Mouse (Mus musculus) embryonic facial prominence, embryonic 12.5 days (tissue): ENCODE measurements around the gene Ephx3. TPM values are rescaled to one million over a fixed set of nuclear protein-coding genes. Genes with fewer than 3 reads are reported as not detected.
"Not testable (repeated sequence)": the region's sequence is repeated elsewhere in the genome, so short reads cannot be mapped to it uniquely, and the experiment has no call there.

Experiments used
- ATAC-seq: fragments of 200-750 bp; cut with Nextera tagmentation; 2 replicates; pipeline ENCODE4 v1.8.0; 2017; ENCODE audit not compliant: insufficient number of reproducible peaks, insufficient read depth, low FRiP score, low TSS enrichment
- H3K27ac ChIP-seq: fragments of 300-500 bp; sonication (generic); 2 replicates; pipeline ENCODE4 v1.5.1; 2016; ENCODE audit warnings: mild to moderate bottlenecking
- H3K27me3 ChIP-seq: fragments of 300-500 bp; sonication (generic); 2 replicates; pipeline ENCODE4 v1.6.1; 2016; ENCODE audit warnings: mild to moderate bottlenecking, moderate library complexity
- H3K36me3 ChIP-seq: fragments of 300-500 bp; sonication (generic); 2 replicates; pipeline ENCODE4 v1.6.1; 2016; ENCODE audit warnings: mild to moderate bottlenecking
- H3K4me1 ChIP-seq: fragments of 300-500 bp; sonication (generic); 2 replicates; pipeline ENCODE4 v1.6.1; 2016
- H3K4me2 ChIP-seq: fragments of 300-500 bp; sonication (generic); replicated peaks from 2 replicates; pipeline ENCODE4 v1.6.1; 2016; ENCODE audit warnings: mild to moderate bottlenecking, moderate library complexity
- H3K4me3 ChIP-seq: fragments of 300-500 bp; sonication (generic); 2 replicates; pipeline ENCODE4 v1.5.1; 2016; ENCODE audit warnings: mild to moderate bottlenecking
- H3K9ac ChIP-seq: fragments of 300-500 bp; sonication (generic); 2 replicates; pipeline ENCODE4 v1.6.1; 2016; ENCODE audit warnings: mild to moderate bottlenecking, moderate library complexity
- H3K9me3 ChIP-seq: fragments of 300-500 bp; sonication (generic); 2 replicates; pipeline ENCODE4 v1.6.1; 2016; ENCODE audit warnings: mild to moderate bottlenecking, moderate library complexity
- WGBS: fragments of 180-500 bp; shearing (Covaris S2); methylation state at CpG from one replicate; pipeline ENCODE4 v1.1.7; 2016; 5-methylcytosine and 5-hydroxymethylcytosine counted together
- polyA plus RNA-seq: library from polyadenylated mRNA; unstranded; fragments of >200 nt; fragmentation: Nextera tagmentation; extraction: Ambion mirVana; gene quantifications from 2 replicates; pipeline ENCODE4 v1.2.1, GENCODE M21; 2016

Gene Ephx3
- polyA plus RNA-seq: 0.23 and 0.27 TPM in 2 replicates

GRCm38 (mm10) chr17:32188863-32189636, at the start of gene Ephx3:
TSS of gene Ephx3 (minus strand) at chr17:32189549.
- H3K4me2 ChIP-seq: peak within 1 kb of the TSS; percentile 89
- peak within 1 kb of the TSS; percentile 34 for H3K9ac ChIP-seq
- no peaks in the 10 kb centered on the region for H3K9me3 ChIP-seq
- WGBS: 6% methylated on average over 42 of the region's 42 CpGs
- ATAC-seq: 0 out of 2 replicates have a peak, but pooled peaks have one; percentile 10
- H3K27ac ChIP-seq: no peak within 1 kb of the TSS
- H3K4me3 ChIP-seq: peak within 1 kb of the TSS; percentile 39
- no peaks in the 10 kb centered on the region for H3K36me3 ChIP-seq
- H3K27me3 ChIP-seq: peaks cover 19% of the 10 kb centered on the region
- H3K4me1 ChIP-seq: peaks cover 10% of the 10 kb centered on the region

DNA sequence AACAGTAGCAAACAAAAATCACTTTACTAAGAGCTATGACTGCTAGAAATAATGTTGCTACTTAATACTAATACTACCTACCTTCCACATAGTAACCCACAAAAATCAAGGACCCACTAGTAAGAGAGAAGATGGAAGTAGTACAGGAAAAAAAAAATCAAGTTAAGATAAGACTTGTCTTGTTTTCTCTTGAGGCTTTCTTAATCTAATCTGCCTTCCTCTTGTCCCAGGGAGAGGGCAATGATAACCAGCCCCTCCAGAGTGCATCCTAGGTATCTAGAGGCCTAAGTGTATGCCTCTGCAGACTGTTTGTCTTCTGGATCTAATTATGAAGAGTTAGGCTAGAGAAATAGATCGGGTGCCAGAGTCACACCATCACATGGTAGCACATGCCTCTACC, 49.2 kb upstream of the Ephx3 start:
- Histone ChIP-seq H3K36me3 (peaks cover 5% of the 10 kb centered on the region), H3K9me3 (no peaks in the 10 kb centered on the region), H3K27me3 (no peaks in the 10 kb centered on the region), H3K4me1 (peaks cover 19% of the 10 kb centered on the region), H3K4me2 (no peak overlapping the region), H3K4me3 (no peak overlapping the region), H3K9ac (no peak overlapping the region), H3K27ac (no peak overlapping the region)
- no peak for ATAC-seq
- 34% methylated on average over 1 of the region's 1 CpGs for WGBS

- H3K4me2 ChIP-seq: no peak overlapping the region
- peaks cover 5% of the 10 kb centered on the region for H3K36me3 ChIP-seq
- H3K9me3 ChIP-seq: no peaks in the 10 kb centered on the region
- no peak for ATAC-seq
- H3K27me3 ChIP-seq: no peaks in the 10 kb centered on the region
- peaks cover 19% of the 10 kb centered on the region for H3K4me1 ChIP-seq
- WGBS: 54% methylated on average over 5 of the region's 5 CpGs
- H3K4me3 ChIP-seq: no peak overlapping the region
- no peak overlapping the region for H3K9ac ChIP-seq
- H3K27ac ChIP-seq: peak overlapping the region; percentile 37
Measured at GRCm38 (mm10) chr17:32235534-32236191, 46.3 kb upstream of the Ephx3 start.

GRCm38 (mm10) chr17:32233174-32233573, 43.8 kb upstream of the Ephx3 start:
- Histone ChIP-seq H3K36me3 (peaks cover 19% of the 10 kb centered on the region), H3K4me3 (no peak overlapping the region), H3K27me3 (no peaks in the 10 kb centered on the region), H3K4me1 (peaks cover 12% of the 10 kb centered on the region), H3K9me3 (no peaks in the 10 kb centered on the region), H3K9ac (no peak overlapping the region), H3K27ac (no peak overlapping the region), H3K4me2 (no peak overlapping the region)
- no peak for ATAC-seq

GRCm38 (mm10) chr17:32229256-32229655, 39.9 kb upstream of the Ephx3 start:
- WGBS: 100% methylated on average over 4 of the region's 4 CpGs
- Histone ChIP-seq H3K9me3 (no peaks in the 10 kb centered on the region), H3K4me3 (no peak overlapping the region), H3K4me2 (no peak overlapping the region), H3K9ac (no peak overlapping the region), H3K36me3 (peaks cover 44% of the 10 kb centered on the region), H3K27ac (no peak overlapping the region), H3K27me3 (no peaks in the 10 kb centered on the region), H3K4me1 (no peaks in the 10 kb centered on the region)
- ATAC-seq: no peak

GRCm38 (mm10) chr17:32220873-32221272, 31.5 kb upstream of the Ephx3 start:
- no peaks in the 10 kb centered on the region for H3K9me3 ChIP-seq
- H3K27ac ChIP-seq: no peak overlapping the region
- peaks cover 72% of the 10 kb centered on the region for H3K36me3 ChIP-seq
- H3K4me3 ChIP-seq: no peak overlapping the region
- WGBS: 71% methylated on average over 3 of the region's 3 CpGs
- H3K4me2 ChIP-seq: no peak overlapping the region
- no peak for ATAC-seq
- no peaks in the 10 kb centered on the region for H3K27me3 ChIP-seq
- H3K4me1 ChIP-seq: no peaks in the 10 kb centered on the region
- no peak overlapping the region for H3K9ac ChIP-seq

GRCm38 (mm10) chr17:32215587-32215986, 26.2 kb upstream of the Ephx3 start:
- not testable (repeated sequence) for H3K27ac ChIP-seq, H3K4me2 ChIP-seq, ATAC-seq, H3K4me1 ChIP-seq, H3K4me3 ChIP-seq, H3K9ac ChIP-seq, H3K27me3 ChIP-seq, H3K9me3 ChIP-seq
- H3K36me3 ChIP-seq: peaks cover 82% of the 10 kb centered on the region
- WGBS: 72% methylated on average over 4 of the region's 4 CpGs

- not testable (repeated sequence) for H3K9me3 ChIP-seq, ATAC-seq, H3K4me3 ChIP-seq, H3K27me3 ChIP-seq, H3K9ac ChIP-seq, H3K4me2 ChIP-seq, H3K27ac ChIP-seq
- Histone ChIP-seq H3K4me1 (peaks cover 19% of the 10 kb centered on the region), H3K36me3 (peaks cover 81% of the 10 kb centered on the region)
- 95% methylated on average over 6 of the region's 6 CpGs for WGBS
Measured at GRCm38 (mm10) chr17:32211554-32211953, 22.2 kb upstream of the Ephx3 start.

DNA sequence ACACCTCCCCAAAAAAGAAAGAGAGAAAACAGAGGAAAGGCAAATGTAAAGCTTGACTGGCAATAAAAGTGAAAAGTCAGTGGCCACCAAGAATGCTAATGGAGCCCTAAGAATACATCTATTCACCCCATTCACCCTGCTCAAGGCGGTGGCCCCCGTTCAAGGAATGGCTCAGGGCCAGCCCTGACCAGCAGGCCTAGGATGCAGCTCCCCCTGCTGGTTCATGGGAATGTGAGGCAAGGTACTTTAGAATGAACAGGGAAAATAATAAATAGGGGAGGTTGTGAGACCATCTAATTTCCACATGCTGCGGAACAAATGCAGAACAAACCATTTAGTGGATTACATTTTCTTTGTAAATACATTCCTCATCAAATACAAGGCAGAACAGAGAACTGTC, 20.4 kb upstream of the Ephx3 start:
- Histone ChIP-seq H3K4me3 (no peak overlapping the region), H3K9ac (no peak overlapping the region), H3K4me2 (no peak overlapping the region), H3K27me3 (no peaks in the 10 kb centered on the region), H3K9me3 (no peaks in the 10 kb centered on the region), H3K36me3 (peaks cover 80% of the 10 kb centered on the region), H3K27ac (0 out of 2 replicates have a peak overlapping the region, but pooled peaks have one; percentile 8), H3K4me1 (peaks cover 19% of the 10 kb centered on the region)
- 45% methylated on average over 3 of the region's 3 CpGs for WGBS
- no peak for ATAC-seq

GRCm38 (mm10) chr17:32209144-32209543, 19.8 kb upstream of the Ephx3 start:
- Histone ChIP-seq H3K4me1 (peaks cover 19% of the 10 kb centered on the region), H3K9ac (no peak overlapping the region), H3K27me3 (no peaks in the 10 kb centered on the region), H3K36me3 (peaks cover 79% of the 10 kb centered on the region), H3K4me2 (no peak overlapping the region), H3K4me3 (no peak overlapping the region), H3K27ac (peak overlapping the region; percentile 8; the same call in 1 of the 2 replicates), H3K9me3 (no peaks in the 10 kb centered on the region)
- WGBS: 49% methylated on average over 6 of the region's 6 CpGs
- no peak for ATAC-seq

- no peak for ATAC-seq
Measured at GRCm38 (mm10) chr17:32207586-32208245, 18.4 kb upstream of the Ephx3 start.

More at GRCm38 (mm10) chr17:32207586-32208245, 18.4 kb upstream of the Ephx3 start:
- Histone ChIP-seq H3K4me2 (no peak overlapping the region), H3K4me3 (no peak overlapping the region), H3K9ac (no peak overlapping the region), H3K27me3 (no peaks in the 10 kb centered on the region), H3K9me3 (no peaks in the 10 kb centered on the region), H3K36me3 (peaks cover 78% of the 10 kb centered on the region), H3K4me1 (peaks cover 19% of the 10 kb centered on the region), H3K27ac (no peak overlapping the region; the same call in 1 of the 2 replicates)
- WGBS: 64% methylated on average over 5 of the region's 5 CpGs
